Mouse (Mus musculus) ES-Bruce4 (cell line): ENCODE data around the gene Clec12b.

Experiments used
- CTCF ChIP-seq: IDR thresholded peaks from one replicate; pipeline ENCODE4 v1.8.1; 2011; ENCODE audit warnings: low read depth, low read length
- EP300 ChIP-seq: IDR thresholded peaks from 2 replicates; pipeline ENCODE4 v1.6.1; 2011; ENCODE audit warnings: low read depth, low read length; ENCODE audit not compliant: insufficient read depth
- POLR2A ChIP-seq: IDR thresholded peaks from one replicate; pipeline ENCODE4 v1.8.1; 2011; ENCODE audit warnings: low read length; ENCODE audit not compliant: insufficient read depth

- no peak for TF ChIP-seq CTCF
- no peak for TF ChIP-seq EP300
- TF ChIP-seq POLR2A, result no peak
These were observed 37.5 kb upstream of the Clec12b start for GRCm38 (mm10) chr6:129423040-129423733.
